Mouse (Mus musculus) large intestine, adult 2 months (tissue): ENCODE data around the gene Ces1e. TPM values are rescaled to one million over a fixed set of nuclear protein-coding genes. Genes with fewer than 3 reads are reported as not detected.

Experiments
- DNase-seq: peaks from one replicate; pipeline ENCODE4 v3.0.0-alpha.2; 2012; ENCODE audit warnings: low read depth, low spot score
- WGBS: fragments of 180-500 bp; shearing (Covaris S2); methylation state at CpG from one replicate; pipeline ENCODE4 v1.1.7; 2018; 5-methylcytosine and 5-hydroxymethylcytosine counted together
- polyA plus RNA-seq: library from polyadenylated mRNA; depleted of rRNA; stranded (reverse); fragments of >200 nt; gene quantifications from 2 replicates; pipeline ENCODE4 v1.2.3, GENCODE M21; 2012; rRNA removed

Gene Ces1e
- polyA plus RNA-seq, 1 experiment, result 2.3 TPM

DNA sequence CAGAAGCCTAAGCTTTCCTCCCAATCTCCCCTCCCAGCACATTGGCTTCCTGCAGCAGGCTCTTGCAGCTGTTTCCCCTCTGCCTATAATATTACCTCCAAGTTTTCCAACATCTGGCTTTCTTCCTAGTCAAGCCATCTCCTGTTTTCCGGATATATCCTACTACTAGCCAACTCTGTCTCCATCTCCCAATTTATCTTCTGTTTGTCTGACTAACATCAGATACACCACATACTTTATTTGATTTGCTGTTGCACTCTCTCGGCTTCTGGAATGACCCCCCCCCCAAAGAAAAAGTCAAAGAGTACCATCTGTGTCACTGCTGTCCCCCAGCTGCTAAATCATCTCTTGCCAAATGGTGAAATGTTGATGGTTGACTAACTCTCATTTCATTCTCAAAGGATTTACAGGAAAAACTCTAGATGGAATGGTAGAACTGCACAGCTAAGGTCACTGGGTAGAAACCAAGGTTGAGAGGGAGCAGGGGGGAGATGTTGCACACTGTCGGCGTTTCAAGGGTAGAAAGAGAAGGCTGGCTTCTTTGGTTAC is 48.8 kb downstream of the Ces1e start:
- DNase-seq, result no peak

DNA sequence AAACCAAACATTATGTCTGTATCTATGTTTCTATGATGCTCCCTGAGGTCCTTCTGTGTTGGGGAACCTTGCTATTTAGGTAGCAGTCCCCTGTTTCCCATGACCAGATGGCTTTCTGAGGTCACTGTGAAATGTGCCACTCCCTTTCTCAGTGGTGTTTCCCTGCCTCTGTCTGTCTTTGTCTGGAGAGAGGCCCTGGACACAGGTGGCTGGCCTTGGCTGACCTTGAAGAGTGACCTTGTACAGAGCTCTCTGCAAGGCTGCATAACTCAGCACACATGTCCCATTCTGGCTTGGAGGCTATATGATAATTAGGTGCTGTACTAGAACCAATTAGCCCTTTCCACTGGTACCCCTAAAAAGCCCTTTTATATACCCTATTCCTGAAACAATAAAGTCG is 52.8 kb downstream of the Ces1e start:
- 50% methylated on average over 1 of the region's 1 CpGs for WGBS
- no peak for DNase-seq

More for the DNA sequence above, 48.8 kb downstream of the Ces1e start:
- WGBS, result 67% methylated on average over 4 of the region's 4 CpGs

DNA sequence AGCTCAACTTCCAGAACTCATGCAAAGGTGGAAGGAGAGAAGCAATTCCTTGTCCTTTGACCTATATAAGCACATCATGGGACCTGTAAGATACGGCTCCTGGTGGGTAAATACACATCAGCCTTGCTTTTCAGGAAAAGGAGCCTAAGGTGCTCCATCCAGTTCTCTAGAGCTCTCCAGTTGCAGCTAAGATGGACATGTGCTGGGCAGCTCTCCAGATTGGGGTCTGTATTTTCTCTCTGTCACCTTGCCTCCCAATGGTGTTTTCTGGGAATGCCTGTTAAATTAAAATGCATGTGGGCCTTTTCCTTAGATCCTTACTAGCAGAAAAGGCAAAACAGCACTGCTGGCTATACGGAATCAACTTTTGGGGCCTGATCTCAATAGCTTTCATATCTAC is 54.9 kb downstream of the Ces1e start:
- DNase-seq, result no peak
- 85% methylated on average over 2 of the region's 2 CpGs for WGBS

DNA sequence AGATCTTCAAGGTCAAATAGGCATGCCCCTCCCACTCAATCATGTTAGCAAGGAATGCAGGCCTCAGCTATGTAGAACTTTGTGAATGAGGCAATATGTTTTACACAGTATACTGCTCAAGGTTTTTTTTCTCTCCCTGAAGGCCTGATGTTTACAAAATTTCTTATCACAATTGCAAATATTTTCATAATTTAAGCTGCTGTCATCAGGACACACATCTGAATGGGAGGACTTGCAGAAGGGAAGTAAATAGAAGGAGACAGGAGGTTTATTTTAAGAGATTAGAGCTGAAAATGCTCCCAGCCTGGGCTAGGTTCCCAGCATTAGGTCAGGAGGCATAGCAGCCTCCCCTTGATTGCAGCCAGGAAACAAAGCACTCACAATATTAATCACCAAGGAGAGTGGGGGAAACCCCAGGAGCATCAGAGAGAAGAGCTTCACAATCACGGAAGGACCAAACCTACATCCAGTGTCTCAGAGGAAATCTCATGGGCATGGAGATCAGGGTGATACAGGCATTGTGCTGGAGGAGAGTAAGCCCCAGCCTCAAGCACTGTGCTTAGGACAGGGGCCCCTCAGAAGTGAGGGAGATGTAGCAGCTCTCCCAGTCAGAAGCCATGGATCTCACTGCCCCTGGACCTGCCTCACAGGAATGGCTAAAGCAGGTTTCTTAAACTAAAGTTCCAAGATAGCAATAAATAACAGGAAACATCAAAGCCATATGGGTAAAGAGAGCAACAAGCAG is 57.4 kb downstream of the Ces1e start:
- DNase-seq, result no peak
- 64% methylated on average over 1 of the region's 1 CpGs for WGBS

DNA sequence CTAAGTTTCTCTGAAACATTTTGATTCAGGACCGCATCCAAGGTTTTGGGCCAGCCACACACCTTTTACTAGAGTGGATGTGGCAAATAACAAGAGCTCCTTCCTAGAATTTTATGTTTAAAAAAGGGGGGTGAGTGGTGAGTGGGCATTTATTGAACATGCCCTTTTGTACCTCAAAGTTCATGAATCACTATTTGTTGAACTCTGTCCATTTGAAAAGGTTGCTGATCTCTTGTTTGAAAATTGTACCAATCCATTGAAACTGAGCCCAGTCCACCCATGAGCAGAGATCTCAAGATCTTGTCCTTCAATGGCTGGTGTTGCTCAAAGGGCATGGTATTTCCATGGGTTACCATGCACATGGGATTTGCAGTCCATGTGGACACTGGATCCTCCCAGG is 66.1 kb downstream of the Ces1e start:
- 88% methylated on average over 1 of the region's 1 CpGs for WGBS
- no peak for DNase-seq

DNA sequence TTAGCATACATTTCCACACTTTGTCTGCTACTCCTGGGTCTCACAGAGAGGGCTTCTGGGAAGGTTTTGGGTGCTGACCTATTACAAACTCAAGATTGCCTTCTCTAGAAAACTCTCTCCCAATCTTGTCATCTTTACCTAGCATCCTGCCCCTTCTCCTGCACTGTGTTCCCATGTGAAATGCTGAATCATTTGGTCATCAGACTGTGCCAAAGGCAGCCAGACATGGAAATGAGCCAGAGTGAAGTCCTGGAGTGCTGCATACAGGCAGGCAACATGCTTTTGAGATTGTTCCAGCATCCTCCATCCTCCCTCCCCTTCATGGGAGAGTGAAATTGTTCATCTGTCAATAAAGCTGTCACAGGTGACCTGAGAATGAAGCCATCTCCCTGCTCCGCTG is 78.0 kb downstream of the Ces1e start:
- 77% methylated on average over 1 of the region's 1 CpGs for WGBS
- DNase-seq, result no peak

Other genes with a start within 250 kb of the Ces1e start
- gene Ces1a, start 181.4 kb downstream of the Ces1e start, polyA plus RNA-seq, result not detected in 2 replicates
- gene Ces1b, start 149.6 kb downstream of the Ces1e start, polyA plus RNA-seq, result 0.19 and 0.25 TPM in 2 replicates
- gene Ces1c, start 98.3 kb downstream of the Ces1e start, polyA plus RNA-seq, result 2.5 and 4.2 TPM in 2 replicates
- 15.5 and 30.1 TPM in 2 replicates for gene Ces1d, start 31.8 kb downstream of the Ces1e start, polyA plus RNA-seq
- 17.7 and 20.5 TPM in 2 replicates for gene Ces1f, start 50.1 kb upstream of the Ces1e start, polyA plus RNA-seq
- 0.53 and 0.69 TPM in 2 replicates for gene Ces1g, start 107.7 kb upstream of the Ces1e start, polyA plus RNA-seq
- gene Ces1h, start 150.1 kb upstream of the Ces1e start, polyA plus RNA-seq, result not detected in 2 replicates